Mouse (Mus musculus): Measurements from ENCODE around the gene Abhd17b.
"Not testable (repeated sequence)": the region's sequence is repeated elsewhere in the genome, so short reads cannot be mapped to it uniquely, and the experiment has no call there.

The Abhd17b gene

DNA sequence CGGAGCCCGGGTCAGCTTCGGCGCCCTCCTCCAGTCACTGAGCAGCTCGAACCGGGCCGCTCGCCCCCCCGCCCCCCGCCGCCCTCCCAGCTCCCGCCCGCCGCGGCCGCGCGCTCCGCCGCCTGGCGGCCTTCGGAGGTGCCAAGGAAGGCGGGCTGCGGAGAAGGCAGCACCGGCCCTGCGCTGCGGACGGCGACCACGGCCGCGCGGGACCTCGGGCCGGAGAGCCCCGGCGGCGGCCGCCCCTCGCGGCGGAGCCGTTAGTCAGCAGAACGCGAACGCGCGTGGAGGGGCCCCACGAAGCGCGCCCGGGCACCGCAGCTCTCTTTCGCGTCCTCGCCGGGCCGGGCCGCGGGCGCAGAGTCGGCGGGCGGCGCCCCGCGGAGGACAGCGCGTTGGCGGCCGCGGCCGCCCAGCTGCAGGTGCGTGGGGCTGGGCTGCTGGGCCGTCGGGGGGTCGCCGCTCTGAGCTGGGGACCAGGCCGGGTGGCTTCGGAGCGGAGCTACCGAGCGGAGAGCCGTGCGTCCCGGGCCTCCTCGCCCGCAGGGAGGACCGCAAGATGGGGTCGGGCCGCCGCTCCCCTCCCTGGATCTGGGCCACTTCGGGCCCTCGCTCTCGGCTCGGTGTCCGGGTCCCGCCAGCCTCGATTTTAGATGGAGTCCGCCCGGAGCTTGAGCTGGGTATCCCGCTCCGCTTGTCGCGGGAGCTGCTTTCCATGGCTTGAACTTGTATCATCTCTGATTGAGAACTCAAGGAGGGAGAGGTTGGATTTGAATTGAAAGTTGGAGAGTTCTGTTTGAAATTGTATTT, at the start of gene Abhd17b:
TSS of gene Abhd17b (plus strand) at position 14 of the 810 bp plus-strand sequence.
- DNase-seq, result peak; percentile 69

GRCm38 (mm10) chr19:21603836-21604235, 49.1 kb upstream of the Abhd17b start:
- no peak for DNase-seq

DNA sequence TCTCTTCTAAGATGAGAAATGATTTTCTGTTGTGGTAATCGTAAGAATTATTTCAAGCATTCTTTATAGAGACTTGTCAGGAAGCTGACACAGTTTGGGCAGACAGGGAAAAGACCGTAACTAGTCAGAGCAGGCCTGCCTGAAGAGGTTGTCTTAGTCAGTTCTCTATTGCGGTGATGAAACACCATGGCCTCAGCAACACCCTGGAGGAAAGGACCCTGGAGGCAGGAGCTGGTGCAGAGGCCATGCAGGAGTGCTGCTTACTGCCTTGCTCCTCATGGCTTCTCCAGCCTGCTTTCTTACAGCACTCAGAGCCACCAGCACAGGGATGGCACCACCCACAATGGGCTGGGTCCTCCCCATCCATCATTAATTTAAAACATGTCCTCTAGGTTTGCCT, 47.7 kb upstream of the Abhd17b start:
- DNase-seq, result no peak

DNA sequence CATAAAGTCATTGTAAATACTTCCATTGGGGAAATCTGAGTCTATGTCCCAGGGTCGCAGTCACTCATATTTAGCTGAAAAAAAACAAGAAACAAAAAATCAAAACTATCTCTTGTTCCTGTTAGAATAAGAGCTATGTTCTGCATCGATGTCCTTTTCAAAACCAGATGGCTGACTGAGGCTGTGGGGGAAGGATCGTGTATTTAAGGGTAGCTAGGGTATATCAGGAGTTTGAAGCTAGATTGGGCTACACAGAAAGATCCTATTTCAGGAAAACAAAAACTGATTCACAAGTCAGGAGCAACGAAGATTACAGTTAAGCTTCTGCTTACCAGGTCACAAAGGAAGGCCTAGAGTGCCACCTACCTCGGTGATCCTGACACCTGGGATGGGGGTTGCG, 42.7 kb upstream of the Abhd17b start:
- DNase-seq, result no peak

- no peak for DNase-seq
Measured at GRCm38 (mm10) chr19:21611297-21611696, 41.7 kb upstream of the Abhd17b start.

- no peak for DNase-seq
Measured at GRCm38 (mm10) chr19:21611725-21612575, 41.0 kb upstream of the Abhd17b start.

- no peak for DNase-seq
Measured at GRCm38 (mm10) chr19:21615801-21616200, 37.2 kb upstream of the Abhd17b start.

DNA sequence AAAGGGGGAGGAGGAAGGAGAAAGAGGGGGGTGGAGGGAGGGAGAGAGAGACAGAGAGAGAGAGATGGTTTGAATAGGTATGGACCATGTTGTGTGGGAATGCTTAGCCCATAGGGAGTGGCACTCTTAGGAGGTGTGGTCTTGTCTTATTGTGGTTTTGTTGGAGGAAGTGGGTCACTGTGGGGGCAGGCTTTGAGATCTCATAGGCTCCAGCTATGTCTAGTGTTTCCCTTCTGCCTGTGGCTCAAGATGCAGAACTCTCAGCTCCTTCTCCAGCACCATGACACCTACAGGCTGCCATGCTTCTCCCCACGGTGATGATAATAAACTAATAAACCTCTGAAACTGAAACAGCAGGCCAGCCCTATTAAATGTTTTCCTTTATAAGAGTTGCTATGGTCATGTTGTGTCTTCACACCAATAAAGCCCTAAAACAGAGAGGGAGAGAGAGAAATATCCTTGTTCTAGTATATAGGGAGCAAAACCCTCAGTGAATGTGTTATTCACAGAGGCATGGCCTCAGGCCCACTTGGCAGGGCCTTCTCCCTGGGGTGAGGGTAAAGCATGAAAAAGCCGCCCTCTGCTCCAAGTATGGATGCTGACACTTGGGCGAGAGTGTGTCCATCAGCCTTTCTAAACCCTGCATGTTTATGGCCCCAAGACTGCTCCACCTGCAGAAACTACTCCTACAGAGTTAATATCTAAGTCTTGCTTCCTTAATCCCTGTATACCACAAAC, 29.4 kb upstream of the Abhd17b start:
- DNase-seq, result no peak

GRCm38 (mm10) chr19:21624148-21624535, 28.8 kb upstream of the Abhd17b start:
- DNase-seq, result no peak

DNA sequence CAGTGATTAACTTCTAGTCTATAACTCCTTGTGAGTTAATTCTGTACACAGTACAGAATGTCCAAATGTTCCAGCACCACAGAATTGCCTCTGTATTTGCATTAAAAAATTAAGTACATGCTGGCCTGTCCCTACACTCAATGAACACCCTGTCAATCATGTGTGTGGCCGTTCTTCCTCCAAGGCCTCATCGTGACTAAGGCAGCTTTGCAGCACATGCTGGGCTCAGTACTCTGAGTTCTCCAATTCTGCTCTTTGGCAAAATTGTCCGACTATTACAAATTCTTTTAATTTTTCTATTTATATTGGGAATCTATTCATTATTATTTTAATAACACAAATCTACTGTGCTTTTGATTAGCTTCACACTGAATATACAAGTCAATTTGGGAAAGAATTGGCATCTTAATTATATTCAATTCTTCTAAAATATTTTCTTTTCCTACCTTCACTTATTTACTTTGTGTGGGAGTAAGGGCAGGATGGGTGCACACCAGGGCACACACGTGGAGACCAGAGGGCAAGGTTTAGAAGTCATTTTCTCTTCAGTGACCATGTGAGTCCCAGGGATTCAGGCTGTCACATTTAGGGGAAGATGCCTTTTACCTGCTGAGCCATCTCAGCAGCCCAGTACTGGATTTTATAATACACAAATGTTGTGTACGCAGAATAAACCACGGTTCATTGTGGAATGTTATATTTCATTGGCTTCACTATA, 26.6 kb upstream of the Abhd17b start:
- no peak for DNase-seq

DNA sequence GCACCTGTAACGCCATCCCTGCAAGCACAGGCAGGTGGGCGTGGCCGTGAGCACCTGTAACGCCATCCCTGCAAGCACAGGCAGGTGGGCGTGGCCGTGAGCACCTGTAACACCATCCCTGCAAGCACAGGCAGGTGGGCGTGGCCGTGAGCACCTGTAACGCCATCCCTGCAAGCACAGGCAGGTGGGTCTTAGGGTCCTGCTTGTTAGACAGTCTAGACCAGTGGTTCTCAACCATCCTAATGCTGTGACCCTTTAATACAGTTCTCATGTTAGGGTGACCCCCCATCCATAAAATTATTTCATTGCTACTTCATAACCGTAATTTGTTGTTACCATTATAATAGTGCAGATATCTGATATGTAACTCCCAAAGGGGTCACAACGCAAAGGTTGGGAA, 24.5 kb upstream of the Abhd17b start:
- DNase-seq, result not testable (repeated sequence)

DNA sequence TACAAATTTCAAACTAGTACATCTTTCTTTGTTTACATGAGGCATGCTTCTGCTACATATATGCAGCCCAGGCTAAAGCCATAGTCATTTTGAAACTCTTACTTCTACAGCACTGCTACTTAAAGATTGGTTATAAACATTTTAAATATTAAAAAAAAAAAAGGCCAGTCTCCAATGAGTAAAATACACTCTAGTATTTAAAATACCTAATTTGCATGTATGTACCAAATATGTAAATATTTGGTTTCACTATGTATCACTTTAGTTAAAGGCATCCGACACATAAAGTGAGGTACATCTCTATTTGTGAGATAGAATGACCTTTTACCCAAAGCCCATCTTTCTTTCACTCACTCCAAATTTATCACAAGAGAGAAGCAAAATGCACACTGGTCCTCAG, 24.0 kb upstream of the Abhd17b start:
- no peak for DNase-seq

DNA sequence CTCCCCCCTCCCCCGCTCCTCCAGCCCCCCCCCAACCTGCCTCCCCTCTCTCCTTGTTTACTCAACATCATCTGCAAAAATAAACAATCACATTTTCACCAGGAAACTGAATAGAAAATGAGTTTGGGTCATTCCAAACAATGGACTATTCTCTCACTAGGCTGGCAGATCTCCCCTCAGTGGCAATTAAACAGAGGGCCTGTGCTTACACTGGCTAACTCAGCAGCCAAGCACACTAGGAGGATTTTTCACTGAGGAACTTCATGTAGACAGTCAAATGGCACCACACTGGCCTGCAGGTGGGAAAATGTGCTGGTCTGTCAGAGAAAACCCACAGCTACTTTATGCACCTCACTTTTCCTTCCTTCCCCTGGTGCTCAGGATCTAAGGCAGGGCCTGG, 23.5 kb upstream of the Abhd17b start:
- DNase-seq, result no peak

DNA sequence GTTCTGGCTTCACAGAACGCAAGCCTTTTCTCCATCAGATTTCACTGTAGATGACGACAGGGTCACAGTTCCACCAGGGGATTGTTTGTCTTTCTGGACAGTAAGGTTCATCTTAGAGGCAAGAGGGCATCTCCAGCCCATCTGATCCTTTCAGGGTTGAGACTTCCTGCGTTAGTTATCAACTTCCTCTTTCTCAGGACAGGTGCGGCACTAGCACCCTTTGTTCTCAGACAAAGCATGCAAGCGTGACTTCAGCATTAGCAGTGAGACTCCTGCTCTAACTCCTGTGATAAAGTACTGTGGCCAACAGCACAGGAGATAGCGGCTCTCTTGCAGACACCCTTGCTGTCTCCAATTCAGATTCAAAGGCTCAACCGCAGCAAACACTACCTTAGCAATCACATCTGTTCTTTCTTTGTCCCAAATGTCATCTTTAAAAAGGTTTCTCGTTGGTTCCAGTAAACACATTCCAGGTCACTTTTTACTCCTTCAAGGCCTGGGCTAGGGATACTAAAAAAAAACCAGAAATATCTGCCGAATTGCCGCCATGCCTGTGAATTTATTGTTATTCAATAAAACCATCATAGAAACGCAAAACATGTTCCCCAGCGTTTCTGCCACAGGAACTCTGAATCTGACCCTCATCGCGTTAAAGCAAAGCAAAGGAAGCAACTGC, 22.2 kb upstream of the Abhd17b start:
- no peak for DNase-seq

GRCm38 (mm10) chr19:21635406-21635805, 17.6 kb upstream of the Abhd17b start:
- no peak for DNase-seq

DNA sequence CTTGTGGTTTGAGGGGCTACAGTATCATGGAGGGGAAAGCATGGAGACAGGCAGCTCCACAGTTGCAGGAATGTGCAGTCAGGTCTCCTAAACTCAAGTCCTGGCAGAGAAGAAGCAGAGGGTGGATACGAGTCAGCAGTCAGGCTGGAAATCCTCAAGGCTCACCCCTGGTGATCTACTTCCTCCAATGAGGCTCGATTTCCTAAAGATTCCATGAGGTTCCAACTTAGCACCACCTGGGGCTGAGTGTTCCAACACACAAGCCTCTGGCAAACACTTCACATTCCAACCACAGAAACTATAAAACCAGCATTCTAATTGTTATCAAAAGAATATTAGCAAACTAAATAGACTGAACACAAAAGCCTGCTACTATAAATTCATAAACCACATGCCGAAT, 16.1 kb upstream of the Abhd17b start:
- DNase-seq, result no peak

DNA sequence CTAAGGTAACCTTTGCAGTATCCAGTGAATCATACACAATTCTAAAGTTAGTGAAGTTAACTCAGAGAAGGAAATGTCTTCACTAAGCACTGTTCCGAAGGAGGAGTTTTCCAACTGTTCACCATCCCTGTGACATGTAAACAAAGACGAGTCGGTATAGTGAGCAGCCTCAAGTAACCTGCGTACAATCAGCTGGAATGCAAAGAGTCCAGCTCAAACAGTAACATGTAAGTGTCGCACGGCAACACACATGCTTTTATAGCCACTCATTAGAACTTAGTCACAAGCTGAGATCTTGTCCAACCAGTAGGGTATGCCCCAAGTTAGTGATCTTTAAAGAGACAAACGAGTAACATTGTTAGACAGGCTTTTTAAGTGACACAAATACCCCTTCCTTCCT, 15.3 kb upstream of the Abhd17b start:
- no peak for DNase-seq

- no peak for DNase-seq
Measured at GRCm38 (mm10) chr19:21643935-21644334, 9.1 kb upstream of the Abhd17b start.

GRCm38 (mm10) chr19:21645301-21645700, 7.7 kb upstream of the Abhd17b start:
- DNase-seq, result no peak

DNA sequence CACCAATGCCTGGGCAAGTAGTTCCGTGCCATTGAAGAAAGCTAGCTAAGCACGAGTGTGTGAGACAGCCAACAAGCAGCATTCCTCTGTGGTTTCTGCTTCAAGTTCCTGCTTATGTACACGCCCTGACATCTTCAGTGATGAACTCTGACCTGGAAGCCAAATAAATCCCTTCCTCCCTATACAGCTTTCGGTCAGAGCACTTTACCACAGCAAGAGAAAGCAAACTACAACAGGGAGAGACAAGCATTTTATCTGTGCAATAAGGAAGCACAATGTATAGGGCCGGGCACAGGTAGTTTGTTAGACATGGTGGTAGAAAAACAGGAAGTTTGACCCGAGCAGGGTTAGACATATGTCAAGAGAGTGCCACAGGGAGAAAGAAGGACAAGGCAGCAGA, 6.8 kb upstream of the Abhd17b start:
- DNase-seq, result no peak

DNA sequence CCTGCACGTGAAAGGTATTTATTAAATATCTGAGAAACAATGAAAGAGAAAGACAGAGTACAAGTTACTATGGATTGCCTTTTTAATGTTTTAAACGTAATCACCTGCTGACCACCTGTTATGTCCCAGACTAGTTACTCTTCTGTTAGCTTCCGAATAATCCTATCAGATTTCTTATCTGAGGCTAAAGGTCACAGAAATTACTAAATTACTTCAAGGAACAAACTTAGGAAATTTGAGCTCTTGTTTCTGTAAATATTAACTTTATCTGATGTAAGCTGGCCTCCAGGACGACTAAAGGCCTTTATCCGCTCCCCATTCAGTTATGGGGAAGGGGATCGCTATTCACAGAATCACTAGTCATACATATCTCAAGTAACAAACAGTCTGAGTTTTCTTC, 1.3 kb upstream of the Abhd17b start:
- no peak for DNase-seq
